Mouse (Mus musculus) kidney, embryonic 15.5 days (tissue): ENCODE measurements at regions not wholly inside any gene's neighbourhood (a gene's known extent, or its start where the extent isn't known, plus 50 kb on each side); places are given as distances from the start of the nearest gene placed in this dataset.

Source experiments
- ATAC-seq: fragments of 200-750 bp; cut with Nextera tagmentation; replicated peaks from 2 replicates; pipeline ENCODE4 v1.8.0; 2017; ENCODE audit warnings: moderate TSS enrichment; ENCODE audit not compliant: low FRiP score
- H3K27ac ChIP-seq: fragments of 300-500 bp; sonication (generic); 2 replicates; pipeline ENCODE4 v1.5.1; 2015; ENCODE audit warnings: mild to moderate bottlenecking, inconsistent platforms
- H3K27me3 ChIP-seq: fragments of 300-500 bp; sonication (generic); 2 replicates; pipeline ENCODE4 v1.6.1; 2015; ENCODE audit warnings: inconsistent platforms
- H3K36me3 ChIP-seq: fragments of 300-500 bp; sonication (generic); 2 replicates; pipeline ENCODE4 v1.6.1; 2015; ENCODE audit warnings: inconsistent platforms
- H3K4me1 ChIP-seq: fragments of 300-500 bp; sonication (generic); 2 replicates; pipeline ENCODE4 v1.6.1; 2015; ENCODE audit warnings: inconsistent platforms
- H3K4me2 ChIP-seq: fragments of 300-500 bp; sonication (generic); 2 replicates; pipeline ENCODE4 v1.6.1; 2015; ENCODE audit warnings: moderate library complexity, mild to moderate bottlenecking, inconsistent platforms
- H3K4me3 ChIP-seq: fragments of 300-500 bp; sonication (generic); replicated peaks from 2 replicates; pipeline ENCODE4 v1.5.1; 2015; ENCODE audit warnings: mild to moderate bottlenecking, inconsistent platforms
- H3K9ac ChIP-seq: fragments of 300-500 bp; sonication (generic); 2 replicates; pipeline ENCODE4 v1.6.1; 2015; ENCODE audit warnings: mild to moderate bottlenecking, inconsistent platforms
- H3K9me3 ChIP-seq: fragments of 300-500 bp; sonication (generic); replicated peaks from 2 replicates; pipeline ENCODE4 v1.6.1; 2016; ENCODE audit warnings: inconsistent platforms
- whole genome bisulfite sequencing: fragments of 180-500 bp; shearing (Covaris S2); methylation state at CpG from one replicate; pipeline ENCODE4 v1.1.7; 2015; ENCODE audit warnings: mixed read lengths; 5-methylcytosine and 5-hydroxymethylcytosine counted together

GRCm38 (mm10) chr14:54086660-54087059 lies 167.2 kb downstream of the Dad1 start:
- no peaks in the 10 kb centered on the region for H3K36me3 ChIP-seq
- H3K9ac ChIP-seq: no peak overlapping the region
- H3K4me3 ChIP-seq: no peak overlapping the region
- no peak for ATAC-seq
- peaks cover 5% of the 10 kb centered on the region; the same call in 1 of the 2 replicates for H3K4me1 ChIP-seq
- H3K27ac ChIP-seq: no peak overlapping the region
- no peaks in the 10 kb centered on the region for H3K9me3 ChIP-seq
- WGBS: 64% methylated on average over 11 of the region's 11 CpGs
- H3K4me2 ChIP-seq: no peak overlapping the region
- H3K27me3 ChIP-seq: no peaks in the 10 kb centered on the region

- no peaks in the 10 kb centered on the region for H3K36me3 ChIP-seq
- no peaks in the 10 kb centered on the region for H3K4me1 ChIP-seq
- no peak overlapping the region for H3K4me2 ChIP-seq
- whole genome bisulfite sequencing: 78% methylated on average over 3 of the region's 3 CpGs
- no peak overlapping the region for H3K9ac ChIP-seq
- no peaks in the 10 kb centered on the region for H3K9me3 ChIP-seq
- ATAC-seq: no peak
- H3K27me3 ChIP-seq: no peaks in the 10 kb centered on the region
- H3K4me3 ChIP-seq: no peak overlapping the region
- H3K27ac ChIP-seq: no peak overlapping the region
Observed at GRCm38 (mm10) chr14:54074659-54075058, 179.2 kb downstream of the Dad1 start.

GRCm38 (mm10) chr14:54072283-54072912 lies 181.5 kb downstream of the Dad1 start:
- H3K9ac ChIP-seq: no peak overlapping the region
- no peaks in the 10 kb centered on the region for H3K9me3 ChIP-seq
- WGBS: 52% methylated on average over 10 of the region's 10 CpGs
- 0 out of 2 replicates have a peak overlapping the region, but pooled peaks have one; percentile 20 for H3K4me2 ChIP-seq
- H3K27ac ChIP-seq: 0 out of 2 replicates have a peak overlapping the region, but pooled peaks have one; percentile 10
- H3K4me3 ChIP-seq: no peak overlapping the region
- ATAC-seq: no peak
- no peaks in the 10 kb centered on the region for H3K4me1 ChIP-seq
- H3K27me3 ChIP-seq: no peaks in the 10 kb centered on the region
- no peaks in the 10 kb centered on the region for H3K36me3 ChIP-seq

GRCm38 (mm10) chr14:54070240-54070639 lies 183.7 kb downstream of the Dad1 start:
- Histone ChIP-seq H3K4me1 (no peaks in the 10 kb centered on the region), H3K9ac (no peak overlapping the region), H3K27me3 (no peaks in the 10 kb centered on the region), H3K4me3 (no peak overlapping the region), H3K9me3 (no peaks in the 10 kb centered on the region), H3K4me2 (no peak overlapping the region), H3K27ac (no peak overlapping the region), H3K36me3 (no peaks in the 10 kb centered on the region)
- no peak for ATAC-seq

GRCm38 (mm10) chr14:54068684-54069083 lies 185.2 kb downstream of the Dad1 start:
- Histone ChIP-seq H3K9ac (no peak overlapping the region), H3K4me2 (no peak overlapping the region), H3K4me1 (peaks cover 7% of the 10 kb centered on the region), H3K4me3 (no peak overlapping the region), H3K27me3 (0 out of 2 replicates have a peak, but pooled peaks cover 5% of the 10 kb centered on the region), H3K9me3 (no peaks in the 10 kb centered on the region), H3K27ac (no peak overlapping the region), H3K36me3 (no peaks in the 10 kb centered on the region)
- whole genome bisulfite sequencing: 97% methylated on average over 1 of the region's 1 CpGs
- no peak for ATAC-seq

GRCm38 (mm10) chr14:54065466-54065865 lies 188.4 kb downstream of the Dad1 start:
- 0 out of 2 replicates have a peak, but pooled peaks cover 11% of the 10 kb centered on the region for H3K27me3 ChIP-seq
- no peak overlapping the region for H3K9ac ChIP-seq
- peak overlapping the region; percentile 14; the same call in 1 of the 2 replicates for H3K27ac ChIP-seq
- no peaks in the 10 kb centered on the region for H3K9me3 ChIP-seq
- ATAC-seq: no peak
- peaks cover 7% of the 10 kb centered on the region for H3K4me1 ChIP-seq
- no peaks in the 10 kb centered on the region for H3K36me3 ChIP-seq
- WGBS: 59% methylated on average over 4 of the region's 4 CpGs
- no peak overlapping the region for H3K4me2 ChIP-seq
- no peak overlapping the region for H3K4me3 ChIP-seq

- 0 out of 2 replicates have a peak overlapping the region, but pooled peaks have one; percentile 13 for H3K4me3 ChIP-seq
- no peak overlapping the region for H3K9ac ChIP-seq
- peak overlapping the region; percentile 14; the same call in 1 of the 2 replicates for H3K27ac ChIP-seq
- H3K9me3 ChIP-seq: no peaks in the 10 kb centered on the region
- H3K4me2 ChIP-seq: peak overlapping the region; percentile 39
- 24% methylated on average over 11 of the region's 11 CpGs for WGBS
- H3K36me3 ChIP-seq: no peaks in the 10 kb centered on the region
- peaks cover 7% of the 10 kb centered on the region for H3K4me1 ChIP-seq
- peak; percentile 62 for ATAC-seq
- 0 out of 2 replicates have a peak, but pooled peaks cover 11% of the 10 kb centered on the region for H3K27me3 ChIP-seq
Observed at GRCm38 (mm10) chr14:54064541-54065402, 189.1 kb downstream of the Dad1 start.

- ATAC-seq: no peak
- WGBS: 47% methylated on average over 3 of the region's 3 CpGs
Observed at GRCm38 (mm10) chr14:54061570-54061969, 192.3 kb downstream of the Dad1 start.

GRCm38 (mm10) chr14:54059776-54060175 lies 194.1 kb downstream of the Dad1 start:
- ATAC-seq: peak; percentile 75; the same call in 1 of the 2 replicates
- Histone ChIP-seq H3K9me3 (no peaks in the 10 kb centered on the region), H3K9ac (no peak overlapping the region), H3K27ac (no peak overlapping the region), H3K4me2 (no peak overlapping the region), H3K4me1 (peaks cover 2% of the 10 kb centered on the region), H3K36me3 (no peaks in the 10 kb centered on the region), H3K27me3 (0 out of 2 replicates have a peak, but pooled peaks cover 11% of the 10 kb centered on the region), H3K4me3 (no peak overlapping the region)
- WGBS: 18% methylated on average over 4 of the region's 4 CpGs

More at GRCm38 (mm10) chr14:54061570-54061969, 192.3 kb downstream of the Dad1 start:
- no peaks in the 10 kb centered on the region for H3K36me3 ChIP-seq
- 0 out of 2 replicates have a peak, but pooled peaks cover 11% of the 10 kb centered on the region for H3K27me3 ChIP-seq
- no peak overlapping the region for H3K4me2 ChIP-seq
- H3K4me3 ChIP-seq: no peak overlapping the region
- no peak overlapping the region for H3K27ac ChIP-seq
- H3K9me3 ChIP-seq: no peaks in the 10 kb centered on the region
- peaks cover 7% of the 10 kb centered on the region for H3K4me1 ChIP-seq
- H3K9ac ChIP-seq: no peak overlapping the region

GRCm38 (mm10) chr14:54059096-54059495 lies 194.8 kb downstream of the Dad1 start:
- H3K4me3 ChIP-seq: no peak overlapping the region
- H3K9me3 ChIP-seq: no peaks in the 10 kb centered on the region
- no peak overlapping the region for H3K9ac ChIP-seq
- no peak for ATAC-seq
- no peaks in the 10 kb centered on the region for H3K36me3 ChIP-seq
- H3K4me2 ChIP-seq: no peak overlapping the region
- H3K27ac ChIP-seq: no peak overlapping the region
- 0 out of 2 replicates have a peak, but pooled peaks cover 10% of the 10 kb centered on the region for H3K27me3 ChIP-seq
- no peaks in the 10 kb centered on the region for H3K4me1 ChIP-seq
- 90% methylated on average over 6 of the region's 6 CpGs for WGBS

GRCm38 (mm10) chr14:54056691-54057090 lies 197.2 kb downstream of the Dad1 start:
- no peak overlapping the region for H3K4me2 ChIP-seq
- H3K4me3 ChIP-seq: no peak overlapping the region
- no peaks in the 10 kb centered on the region for H3K27me3 ChIP-seq
- ATAC-seq: no peak
- H3K9ac ChIP-seq: no peak overlapping the region
- H3K27ac ChIP-seq: no peak overlapping the region
- no peaks in the 10 kb centered on the region for H3K4me1 ChIP-seq
- no peaks in the 10 kb centered on the region for H3K36me3 ChIP-seq
- no peaks in the 10 kb centered on the region for H3K9me3 ChIP-seq
- WGBS: 43% methylated on average over 7 of the region's 7 CpGs

GRCm38 (mm10) chr14:54055390-54055789 lies 198.5 kb downstream of the Dad1 start:
- ATAC-seq: no peak
- 80% methylated on average over 6 of the region's 6 CpGs for WGBS
- Histone ChIP-seq H3K9ac (no peak overlapping the region), H3K4me2 (no peak overlapping the region), H3K9me3 (no peaks in the 10 kb centered on the region), H3K36me3 (no peaks in the 10 kb centered on the region), H3K27ac (no peak overlapping the region), H3K4me1 (no peaks in the 10 kb centered on the region), H3K27me3 (no peaks in the 10 kb centered on the region), H3K4me3 (no peak overlapping the region)
